Mouse (Mus musculus) left cerebral cortex, adult 2 months (tissue): ENCODE data around the gene Ntan1. TPM values are rescaled to one million over a fixed set of nuclear protein-coding genes. Genes with fewer than 3 reads are reported as not detected.
A peak's percentile ranks its signal among the peaks of the same experiment; 100 is the strongest.
"Not testable (repeated sequence)": the region's sequence is repeated elsewhere in the genome, so short reads cannot be mapped to it uniquely, and the experiment has no call there.

Experiments used
- DNase-seq, 2 experiments: peaks; one replicate each; pipeline ENCODE4 v3.0.0; 2021 to 2022; ENCODE audit warnings: low spot score in 2 of 2, mixed read lengths in 1 of 2; ENCODE audit errors: extremely low spot score in 1 of 2
- H3K27ac ChIP-seq: fragments of 200-600 bp; 2 replicates; pipeline ENCODE4 v1.8.1; 2022
- H3K4me3 ChIP-seq: fragments of 200-600 bp; 2 replicates; pipeline ENCODE4 v1.8.1; 2022
- CTCF ChIP-seq: fragments of 200-600 bp; IDR thresholded peaks from 2 replicates; pipeline ENCODE4 v1.8.1; 2022; ENCODE audit warnings: antibody characterized with exemption, mild to moderate bottlenecking, moderate library complexity
- intact Hi-C: fragments of 180-260 bp; cut with DNase I; formaldehyde crosslinking; loops from one replicate; pipeline ENCODE4 v1.15.1; 2025
- microRNA-seq, 2 experiments: library from miRNA; unstranded; fragments of <30 nt; microRNA quantifications; one replicate each; pipeline ENCODE4 v1.2.0; 2021
- total RNA-seq, 2 experiments: library from RNA; stranded (reverse); gene quantifications; 2 replicates each; pipeline ENCODE4 v1.2.3; 2021

The Ntan1 gene
- total RNA-seq, 2 experiments from 2014 or later = 92.8 to 99.1 TPM

GRCm38 (mm10) chr16:13840956-13841355 lies 22.3 kb downstream of the Ntan1 start:
- DNase-seq = no peak
- intact Hi-C loops = no loop called here
- no peak overlapping the region for H3K27ac ChIP-seq
- no peak overlapping the region for H3K4me3 ChIP-seq
- no peak for TF ChIP-seq CTCF

- intact Hi-C loops = no loop called here
- no peak overlapping the region for H3K4me3 ChIP-seq
- DNase-seq = no peak
Measured at GRCm38 (mm10) chr16:13845031-13845430, 26.4 kb downstream of the Ntan1 start.

GRCm38 (mm10) chr16:13846675-13847074 lies 28.0 kb downstream of the Ntan1 start:
- intact Hi-C loops = no loop called here
- H3K27ac ChIP-seq = no peak overlapping the region
- H3K4me3 ChIP-seq = no peak overlapping the region
- DNase-seq = no peak
- no peak for TF ChIP-seq CTCF

More at GRCm38 (mm10) chr16:13845031-13845430, 26.4 kb downstream of the Ntan1 start:
- H3K27ac ChIP-seq = no peak overlapping the region
- no peak for TF ChIP-seq CTCF

GRCm38 (mm10) chr16:13848310-13848709 lies 29.7 kb downstream of the Ntan1 start:
- DNase-seq = no peak
- intact Hi-C loops = no loop called here
- Histone ChIP-seq H3K4me3 (no peak overlapping the region), H3K27ac (no peak overlapping the region)
- no peak for TF ChIP-seq CTCF

- intact Hi-C loops = no loop called here
- no peak for TF ChIP-seq CTCF
- no peak overlapping the region for H3K27ac ChIP-seq
- DNase-seq = no peak
- no peak overlapping the region for H3K4me3 ChIP-seq
Measured at GRCm38 (mm10) chr16:13851446-13851845, 32.8 kb downstream of the Ntan1 start.

GRCm38 (mm10) chr16:13853886-13854285 lies 35.2 kb downstream of the Ntan1 start:
- no peak overlapping the region for H3K27ac ChIP-seq

GRCm38 (mm10) chr16:13866076-13866475 lies 47.4 kb downstream of the Ntan1 start:
- DNase-seq = no peak
- 0 out of 2 replicates have a peak overlapping the region, but pooled peaks have one; percentile 28 for H3K27ac ChIP-seq
- intact Hi-C loops = no loop called here
- TF ChIP-seq CTCF = no peak
- H3K4me3 ChIP-seq = no peak overlapping the region

More at GRCm38 (mm10) chr16:13853886-13854285, 35.2 kb downstream of the Ntan1 start:
- H3K4me3 ChIP-seq = no peak overlapping the region
- intact Hi-C loops = no loop called here
- TF ChIP-seq CTCF = no peak
- DNase-seq = no peak

- TF ChIP-seq CTCF = no peak
- 0 out of 2 replicates have a peak overlapping the region, but pooled peaks have one; percentile 28 for H3K27ac ChIP-seq
- no peak overlapping the region for H3K4me3 ChIP-seq
- no peak for DNase-seq
- intact Hi-C loops = no loop called here
Measured at GRCm38 (mm10) chr16:13866616-13867015, 48.0 kb downstream of the Ntan1 start.

GRCm38 (mm10) chr16:13867406-13867805 lies 48.8 kb downstream of the Ntan1 start:
- intact Hi-C loops, H3K4me3 ChIP-seq: not testable (repeated sequence)
- H3K27ac ChIP-seq = peak overlapping the region; percentile 74
- peak; percentile 14 to 29 for DNase-seq

GRCm38 (mm10) chr16:13867910-13868514 lies 49.4 kb downstream of the Ntan1 start:
- no peak for DNase-seq
- peak overlapping the region; percentile 74 for H3K27ac ChIP-seq
- TF ChIP-seq CTCF = no peak
- H3K4me3 ChIP-seq = peak overlapping the region; percentile 33
- intact Hi-C loops = no loop called here

- no peak overlapping the region for H3K4me3 ChIP-seq
- no peak for DNase-seq
Measured at GRCm38 (mm10) chr16:13875483-13875882, 56.8 kb downstream of the Ntan1 start.

GRCm38 (mm10) chr16:13883094-13883774 lies 64.6 kb downstream of the Ntan1 start:
- no peak for TF ChIP-seq CTCF
- no peak overlapping the region for H3K4me3 ChIP-seq
- no peak overlapping the region; the same call in 1 of the 2 replicates for H3K27ac ChIP-seq
- DNase-seq = no peak
- intact Hi-C loops = no loop called here

More at GRCm38 (mm10) chr16:13875483-13875882, 56.8 kb downstream of the Ntan1 start:
- intact Hi-C loops = no loop called here
- peak overlapping the region; percentile 34; the same call in 1 of the 2 replicates for H3K27ac ChIP-seq
- TF ChIP-seq CTCF = no peak

Small RNA genes lying within 50 kb of the gene (microRNA-seq; reads per million reads assigned to microRNA genes)
- gene Gm27734 = 0 to 0.24 reads per million in 2 experiments

Other genes starting within 250 kb of the Ntan1 start
- gene Parn, start 150.7 kb upstream of the Ntan1 start, total RNA-seq = 10 to 100 TPM; 21.0 to 22.8 TPM
- 10 to 100 TPM; 34.8 to 40.6 TPM for gene Bfar, start 147.0 kb upstream of the Ntan1 start, total RNA-seq
- 1 to 10 TPM; 3.9 to 5.3 TPM for gene 3110001I22Rik, start 146.9 kb upstream of the Ntan1 start, total RNA-seq
- gene Pla2g10, start 87.9 kb upstream of the Ntan1 start, total RNA-seq = not detected
- gene Rrn3, start 38.1 kb upstream of the Ntan1 start, total RNA-seq = 10 to 100 TPM; 44.9 to 50.8 TPM
- 10 to 100 TPM; 70.4 to 73.0 TPM for gene Pdxdc1, start 84.3 kb downstream of the Ntan1 start, total RNA-seq
- 10 to 100 TPM; 62.7 to 69.9 TPM for gene Mpv17l, start 84.3 kb downstream of the Ntan1 start, total RNA-seq
- gene 2900011O08Rik, start 167.8 kb downstream of the Ntan1 start, total RNA-seq = 100 to 1,000 TPM; 272 to 289 TPM
- 1 to 10 TPM; 1.3 to 2.0 TPM for gene Ifitm7, start 168.0 kb downstream of the Ntan1 start, total RNA-seq